Mouse (Mus musculus): ENCODE measurements around the gene Vmn1r174. TPM values are rescaled to one million over a fixed set of nuclear protein-coding genes. Genes with fewer than 3 reads are reported as not detected.
"Not testable (repeated sequence)": the region's sequence is repeated elsewhere in the genome, so short reads cannot be mapped to it uniquely, and the experiment has no call there.

Gene Vmn1r174
- not detected for total RNA-seq (2021)
- long read RNA-seq, experiment 1, result 0 reads
- long read RNA-seq, experiment 2, result 0 reads

DNA sequence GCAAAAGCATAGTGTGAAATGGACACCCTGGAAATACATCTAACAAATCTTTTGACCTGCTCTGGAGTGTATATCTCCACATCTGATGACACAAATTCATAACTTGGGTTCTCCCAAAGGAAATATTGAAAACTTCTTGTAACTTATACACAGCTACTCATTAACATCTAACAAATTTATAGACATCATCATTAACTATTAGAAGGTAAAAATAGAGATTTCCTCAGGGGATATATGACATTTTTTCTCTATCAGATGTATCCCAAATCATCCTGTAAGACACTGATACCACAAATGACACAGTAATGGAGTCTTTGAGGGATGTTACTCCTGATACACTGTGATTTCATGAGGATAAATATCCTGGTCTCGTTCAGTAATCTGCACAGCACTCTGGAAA is at the start of gene Vmn1r174:
Vmn1r174 (plus strand) TSS at position 301 of the 400 bp plus-strand sequence.
- not testable (repeated sequence) for H3K27ac ChIP-seq; DNase-seq (ENCODE audit: low spot score in 2 of 2); H3K4me3 ChIP-seq

DNA sequence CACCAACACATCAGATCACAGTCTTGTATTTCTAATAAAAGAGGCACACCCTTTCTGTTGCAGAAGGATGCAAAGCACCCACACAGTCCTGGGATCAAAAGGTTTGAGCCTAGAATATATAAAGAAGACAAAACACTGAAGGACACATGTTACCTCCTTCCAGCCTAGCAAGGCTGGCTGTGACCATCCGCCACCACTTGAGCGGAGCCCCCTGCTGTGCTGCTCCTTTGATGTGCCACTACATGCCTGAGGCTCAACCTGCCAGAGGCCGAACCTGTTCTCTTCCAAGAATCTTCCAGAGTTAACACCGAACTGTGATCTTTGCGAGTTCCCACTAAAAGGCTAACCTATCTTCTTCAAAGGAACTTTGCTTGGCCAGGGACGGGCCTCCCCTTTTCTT is 32.5 kb downstream of the Vmn1r174 start:
- Histone ChIP-seq H3K27ac (no peak overlapping the region), H3K4me3 (no peak overlapping the region)
- DNase-seq (ENCODE audit: low spot score in 2 of 2), result no peak
- no peak for TF ChIP-seq CTCF (conservative IDR thresholded peaks at IDR 0.05)

DNA sequence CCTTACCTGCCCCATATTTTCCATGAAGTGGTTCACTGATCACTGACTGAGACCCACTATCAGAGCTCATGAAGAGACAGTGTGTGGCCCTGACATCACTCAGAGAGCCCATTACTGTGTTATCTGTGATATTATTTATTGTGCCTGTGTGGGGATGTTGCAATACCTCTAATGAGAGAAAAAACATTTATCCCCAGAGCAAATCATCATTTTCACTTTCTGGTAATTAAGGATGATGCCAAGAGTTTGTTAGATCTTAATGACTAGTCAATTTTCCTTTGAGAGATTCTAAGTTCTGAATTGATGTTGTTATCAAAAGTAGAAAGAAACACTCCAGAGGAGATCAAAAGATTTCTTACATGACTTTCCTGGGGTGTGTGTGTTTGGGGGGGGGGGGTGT is 58.5 kb downstream of the Vmn1r174 start, which contains the start of gene Vmn1r175:
Vmn1r175 (minus strand) TSS at position 101 of the 400 bp plus-strand sequence.
- DNase-seq (ENCODE audit: low spot score in 2 of 2); H3K4me3 ChIP-seq: not testable (repeated sequence)

More for the DNA sequence above, 58.5 kb downstream of the Vmn1r174 start, which contains the start of gene Vmn1r175:
- not testable (repeated sequence) for H3K27ac ChIP-seq

Other genes starting within 250 kb of the Vmn1r174 start
- gene Vmn1r167, start 245.1 kb upstream of the Vmn1r174 start, total RNA-seq (2021), result not detected
- not detected for gene Vmn1r168, start 212.5 kb upstream of the Vmn1r174 start, total RNA-seq (2021)
- not detected for gene Vmn1r169, start 176.7 kb upstream of the Vmn1r174 start, total RNA-seq (2021)
- not detected for gene Vmn1r170, start 146.1 kb upstream of the Vmn1r174 start, total RNA-seq (2021)
- gene Vmn1r171, start 121.5 kb upstream of the Vmn1r174 start, total RNA-seq (2021), result not detected
- gene Vmn1r172, start 94.0 kb upstream of the Vmn1r174 start, total RNA-seq (2021), result not detected
- gene Vmn1r173, start 51.6 kb upstream of the Vmn1r174 start, total RNA-seq (2021), result not detected
- not detected for gene Vmn1r175, start 58.4 kb downstream of the Vmn1r174 start, total RNA-seq (2021)
- not detected for gene Vmn1r176, start 85.1 kb downstream of the Vmn1r174 start, total RNA-seq (2021)
- not detected for gene Vmn1r177, start 114.2 kb downstream of the Vmn1r174 start, total RNA-seq (2021)
- gene Vmn1r178, start 139.7 kb downstream of the Vmn1r174 start, total RNA-seq (2021), result not detected
- not detected for gene Vmn1r179, start 174.7 kb downstream of the Vmn1r174 start, total RNA-seq (2021)
- gene Vmn1r180, start 198.4 kb downstream of the Vmn1r174 start, total RNA-seq (2021), result not detected
- not detected for gene Vmn1r181, start 222.3 kb downstream of the Vmn1r174 start, total RNA-seq (2021)
- not detected for gene V1rd19, start 249.4 kb downstream of the Vmn1r174 start, total RNA-seq (2021)

Measured in layer of hippocampus, adult 2 months (tissue).